Mouse (Mus musculus): ENCODE data around the gene Hunk. TPM values are rescaled to one million over a fixed set of nuclear protein-coding genes. Genes with fewer than 3 reads are reported as not detected.

Gene Hunk
- total RNA-seq, 2 experiments from 2014 or later: 2.0 to 2.3 TPM

DNA sequence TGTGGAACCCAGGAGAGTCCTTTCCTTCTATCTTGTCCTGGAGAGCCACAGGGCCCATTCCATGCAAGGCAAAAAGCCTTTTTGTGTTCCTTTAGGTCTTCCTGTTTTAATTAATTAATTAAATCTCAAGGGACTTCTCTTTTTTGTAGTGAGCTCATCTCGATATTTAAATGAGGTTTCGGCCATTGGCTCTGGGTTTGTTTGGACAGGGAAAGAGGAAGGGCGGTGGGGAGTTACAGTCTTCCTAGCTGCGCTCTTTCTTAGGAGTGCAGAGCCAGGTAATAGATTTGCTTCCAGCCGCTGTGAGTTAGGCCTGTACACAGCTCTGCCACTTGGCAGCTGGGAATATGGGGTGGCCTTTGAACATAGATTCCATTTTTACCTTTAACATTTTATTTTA, 40.4 kb downstream of the Hunk start:
- intact Hi-C loops (cut with DNase I): no loop called here
- no peak for DNase-seq

- no peak for DNase-seq
- intact Hi-C loops (cut with DNase I): no loop called here
Measured at GRCm38 (mm10) chr16:90427838-90428630, 42.2 kb downstream of the Hunk start.

GRCm38 (mm10) chr16:90433551-90433950, 47.7 kb downstream of the Hunk start:
- DNase-seq: no peak
- intact Hi-C loops (cut with DNase I): no loop called here

DNA sequence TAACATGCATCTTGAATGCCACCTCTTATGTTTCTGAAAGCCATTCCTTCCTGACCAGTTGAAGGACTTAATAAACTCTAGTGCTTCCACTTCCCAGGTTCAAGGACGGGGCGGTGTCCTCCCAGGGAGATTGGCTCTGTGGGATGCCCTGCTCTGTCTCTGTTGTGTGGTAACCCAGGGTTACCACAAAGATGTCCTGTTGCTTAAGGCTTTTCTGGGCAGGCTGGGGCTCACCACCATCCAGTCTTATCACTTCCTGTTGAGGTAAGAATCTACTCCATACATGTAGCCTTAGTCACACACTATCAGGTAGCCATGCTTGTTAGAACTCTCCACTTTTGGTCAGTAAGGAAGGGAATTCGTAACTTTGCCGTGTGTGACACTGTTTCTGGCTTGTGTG, 49.4 kb downstream of the Hunk start:
- no peak for DNase-seq
- intact Hi-C loops (cut with DNase I): no loop called here

- intact Hi-C loops (cut with DNase I): no loop called here
- no peak for DNase-seq
Measured at GRCm38 (mm10) chr16:90437276-90437675, 51.5 kb downstream of the Hunk start.

DNA sequence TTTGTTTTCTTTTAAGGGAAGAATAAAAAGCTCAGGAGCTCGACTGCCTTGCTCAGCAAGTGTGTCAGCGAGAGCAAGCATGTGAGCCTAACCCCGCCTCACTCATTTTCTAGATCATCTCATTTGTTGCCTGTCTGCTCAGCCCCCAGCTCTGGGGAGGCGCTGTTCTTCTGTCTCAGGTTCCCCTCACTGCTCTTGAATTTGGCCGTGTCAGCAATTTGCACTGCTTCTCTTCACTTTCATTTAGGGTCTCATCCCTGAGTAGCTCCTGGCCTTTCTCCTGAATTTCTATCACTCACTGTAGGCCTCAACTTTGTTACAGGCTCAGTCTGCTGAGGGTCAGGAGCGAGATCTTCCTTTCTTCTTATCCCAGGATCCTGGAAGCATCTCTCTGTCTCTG, 53.7 kb downstream of the Hunk start:
- intact Hi-C loops (cut with DNase I): no loop called here
- no peak for DNase-seq

- no peak for DNase-seq
- intact Hi-C loops (cut with DNase I): no loop called here
Measured at GRCm38 (mm10) chr16:90440654-90441053, 54.8 kb downstream of the Hunk start.

GRCm38 (mm10) chr16:90442991-90443390, 57.2 kb downstream of the Hunk start:
- DNase-seq: no peak
- intact Hi-C loops (cut with DNase I): no loop called here

DNA sequence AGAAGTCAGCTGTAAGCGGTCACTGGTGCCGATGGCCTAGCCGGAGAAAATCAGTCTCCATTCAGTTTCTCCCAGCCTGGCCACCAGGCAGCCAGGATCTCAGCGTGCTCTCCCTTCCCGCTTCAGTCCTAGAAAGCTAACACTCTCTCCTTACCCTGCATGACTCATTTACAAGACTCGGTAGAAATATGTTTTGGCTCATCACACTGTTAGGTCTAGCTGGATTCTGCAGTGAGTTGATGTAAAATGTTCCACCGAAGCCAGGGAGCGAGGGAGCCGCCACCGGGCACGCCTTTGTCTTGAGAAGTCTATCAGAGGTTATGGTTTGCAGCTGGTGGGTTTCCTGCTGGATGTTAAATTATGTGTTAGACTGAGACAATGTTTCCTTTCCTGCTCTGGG, 67.4 kb downstream of the Hunk start:
- peak; percentile 62 for DNase-seq

GRCm38 (mm10) chr16:90456495-90457125, 70.8 kb downstream of the Hunk start:
- no peak for DNase-seq
- intact Hi-C loops (cut with DNase I): no loop called here

More for the DNA sequence above, 67.4 kb downstream of the Hunk start:
- intact Hi-C loops (cut with DNase I): loop anchor here (5.0 kb wide), 1 partner anchor 66 kb away; the partner anchor contains the start of gene Hunk

- peak; percentile 12 to 25 for DNase-seq
- intact Hi-C loops (cut with DNase I): no loop called here
Measured at GRCm38 (mm10) chr16:90458899-90459610, 73.2 kb downstream of the Hunk start.

- DNase-seq: peak in 1 of 2 experiments; percentile 36
- intact Hi-C loops (cut with DNase I): no loop called here
Measured at GRCm38 (mm10) chr16:90461304-90461905, 75.6 kb downstream of the Hunk start.

- intact Hi-C loops (cut with DNase I): no loop called here
- DNase-seq: no peak
Measured at GRCm38 (mm10) chr16:90462728-90463275, 77.0 kb downstream of the Hunk start.

DNA sequence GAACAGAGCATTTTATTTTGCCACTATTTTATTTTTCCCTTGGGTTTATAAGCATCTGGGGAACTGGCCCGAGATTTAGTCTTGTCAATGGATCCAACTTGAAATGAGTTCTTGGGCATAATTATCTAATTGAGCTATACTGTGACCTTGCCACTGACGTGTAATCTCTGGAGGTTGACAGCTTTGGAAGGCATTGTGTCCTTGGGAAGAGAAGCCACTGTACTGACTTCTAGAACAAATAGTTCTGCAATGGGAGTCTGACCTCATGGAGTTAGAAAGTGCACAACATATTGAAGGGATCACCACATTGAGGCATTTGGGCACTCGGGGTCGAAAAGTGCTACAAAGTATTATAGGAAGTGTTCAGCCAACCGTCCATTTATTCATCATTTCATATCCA, 79.3 kb downstream of the Hunk start:
- DNase-seq: no peak
- intact Hi-C loops (cut with DNase I): no loop called here

DNA sequence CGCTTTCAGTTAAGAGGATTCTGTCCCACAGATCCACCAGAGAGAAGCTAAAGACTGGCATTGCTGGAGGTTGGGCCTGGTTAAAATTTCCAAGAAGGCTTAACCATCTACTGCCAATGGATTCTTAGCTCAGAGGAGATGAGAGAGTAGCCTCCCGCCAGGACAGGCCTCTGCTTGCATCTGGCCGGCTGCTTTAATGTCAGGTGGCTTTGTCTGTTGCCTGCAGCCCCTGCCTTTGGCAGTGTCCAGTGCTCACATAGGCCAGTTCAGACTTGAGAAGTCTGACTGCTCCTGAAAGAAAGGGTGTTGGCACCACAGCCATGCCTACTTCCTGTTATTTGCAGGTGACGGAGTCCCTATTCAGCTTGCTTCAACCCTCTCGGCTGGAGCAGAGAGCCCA, 82.5 kb downstream of the Hunk start:
- no peak for DNase-seq
- intact Hi-C loops (cut with DNase I): no loop called here

- intact Hi-C loops (cut with DNase I): no loop called here
- DNase-seq: no peak
Measured at GRCm38 (mm10) chr16:90475701-90476229, 90.0 kb downstream of the Hunk start.

- intact Hi-C loops (cut with DNase I): no loop called here
- DNase-seq: no peak
Measured at GRCm38 (mm10) chr16:90481612-90482011, 95.8 kb downstream of the Hunk start.

DNA sequence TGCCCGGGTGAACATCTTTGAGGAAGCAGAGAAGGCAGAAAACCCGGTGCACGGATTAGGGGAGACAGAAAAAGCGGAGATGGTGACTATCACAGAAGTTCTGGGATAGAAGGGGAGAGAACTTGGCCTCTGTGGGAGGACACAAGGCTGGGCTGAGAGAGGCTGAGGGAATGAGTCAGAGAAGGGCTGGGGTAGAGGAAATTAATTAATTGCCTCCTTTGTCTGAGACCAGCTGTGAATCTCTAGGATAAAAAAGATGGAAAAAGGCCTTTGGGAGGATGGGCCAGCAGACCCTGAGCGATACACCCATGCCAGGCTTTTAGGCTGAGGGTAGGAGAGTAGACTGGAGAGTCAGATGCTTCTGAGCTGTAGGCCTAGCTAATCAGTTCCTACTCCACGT, 97.5 kb downstream of the Hunk start:
- no peak for DNase-seq
- intact Hi-C loops (cut with DNase I): no loop called here

DNA sequence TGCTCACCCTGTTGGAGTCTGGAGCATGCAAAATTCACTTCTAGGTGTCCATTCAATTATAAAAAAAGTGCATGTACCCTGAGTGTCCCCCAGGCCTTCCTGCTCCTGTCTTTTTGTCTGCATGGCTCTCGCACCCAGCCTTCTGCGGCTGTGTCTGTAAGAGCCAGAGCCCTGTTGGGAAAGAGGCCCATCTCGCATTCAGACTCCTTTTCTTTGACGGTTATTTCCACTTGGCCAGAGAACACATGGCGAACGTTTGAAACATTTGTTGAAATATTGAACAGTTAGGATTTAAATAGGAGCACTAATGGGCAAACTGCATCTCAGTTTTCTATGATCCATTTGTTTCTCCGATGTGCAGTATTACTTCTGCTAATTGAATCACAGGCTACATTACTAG, 99.3 kb downstream of the Hunk start:
- intact Hi-C loops (cut with DNase I): no loop called here
- no peak for DNase-seq

DNA sequence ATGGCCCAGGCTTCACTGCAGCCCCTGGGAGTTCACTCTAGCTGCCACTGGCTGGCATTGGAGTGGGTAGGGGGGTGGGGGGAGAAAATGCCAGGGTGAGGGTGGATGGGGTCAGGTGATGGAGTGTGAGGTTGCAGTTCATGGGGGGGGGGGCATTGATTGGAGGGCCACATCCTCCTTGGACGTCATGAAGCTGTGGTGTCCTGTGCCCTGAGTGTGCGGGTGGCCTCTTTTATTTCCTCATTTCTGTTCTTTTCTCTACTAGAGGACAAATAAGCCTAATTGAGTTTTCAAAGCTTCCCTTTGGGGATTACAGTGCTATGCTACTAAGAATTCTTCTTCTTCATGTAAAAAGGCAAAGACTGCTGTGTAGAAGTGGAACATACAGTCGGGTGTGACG, 99.8 kb downstream of the Hunk start:
- intact Hi-C loops (cut with DNase I): no loop called here
- DNase-seq: no peak
